Mouse (Mus musculus): ENCODE results near the gene Neurog1.

- TF ChIP-seq POLR2A (IDR thresholded peaks at IDR 0.05; ENCODE audit: low read depth, low read length) (no peak), CTCF (IDR thresholded peaks at IDR 0.05; ENCODE audit: borderline replicate concordance, insufficient read depth, low read length) (no peak)
Observed at GRCm38 (mm10) chr13:56267396-56267795, 15.4 kb upstream of the Neurog1 start.

All from embryonic fibroblast, embryonic 13.5 days (primary cell).